Mouse (Mus musculus): ENCODE measurements at regions not wholly inside any gene's neighbourhood (a gene's known extent, or its start where the extent isn't known, plus 50 kb on each side); places are given as distances from the start of the nearest gene placed in this dataset.
A peak's percentile ranks its signal among the peaks of the same experiment; 100 is the strongest.

GRCm38 (mm10) chr7:39896918-39897317, 379.4 kb downstream of the Zfp619 start:
- no peak for TF ChIP-seq CTCF (IDR thresholded peaks at IDR 0.05; ENCODE audit: borderline replicate concordance, extremely low read depth, insufficient read depth, insufficient read length)
- no peak for TF ChIP-seq POLR2A (IDR thresholded peaks at IDR 0.05; ENCODE audit: borderline replicate concordance, extremely low read depth, insufficient read depth, insufficient read length, poor library complexity, severe bottlenecking)
- no peak for DNase-seq (ENCODE audit: low read depth)

GRCm38 (mm10) chr7:39898268-39898667, 380.7 kb downstream of the Zfp619 start:
- peak; percentile 3; the same call in 1 of the 2 replicates for TF ChIP-seq CTCF (IDR thresholded peaks at IDR 0.05; ENCODE audit: borderline replicate concordance, extremely low read depth, insufficient read depth, insufficient read length)
- no peak for TF ChIP-seq POLR2A (IDR thresholded peaks at IDR 0.05; ENCODE audit: borderline replicate concordance, extremely low read depth, insufficient read depth, insufficient read length, poor library complexity, severe bottlenecking)
- DNase-seq (ENCODE audit: low read depth): no peak

- TF ChIP-seq CTCF (IDR thresholded peaks at IDR 0.05; ENCODE audit: borderline replicate concordance, extremely low read depth, insufficient read depth, insufficient read length) (no peak), POLR2A (IDR thresholded peaks at IDR 0.05; ENCODE audit: borderline replicate concordance, extremely low read depth, insufficient read depth, insufficient read length, poor library complexity, severe bottlenecking) (no peak)
- DNase-seq (ENCODE audit: low read depth): no peak
These were observed 416.4 kb downstream of the Zfp619 start for GRCm38 (mm10) chr7:39933946-39934345.

DNA sequence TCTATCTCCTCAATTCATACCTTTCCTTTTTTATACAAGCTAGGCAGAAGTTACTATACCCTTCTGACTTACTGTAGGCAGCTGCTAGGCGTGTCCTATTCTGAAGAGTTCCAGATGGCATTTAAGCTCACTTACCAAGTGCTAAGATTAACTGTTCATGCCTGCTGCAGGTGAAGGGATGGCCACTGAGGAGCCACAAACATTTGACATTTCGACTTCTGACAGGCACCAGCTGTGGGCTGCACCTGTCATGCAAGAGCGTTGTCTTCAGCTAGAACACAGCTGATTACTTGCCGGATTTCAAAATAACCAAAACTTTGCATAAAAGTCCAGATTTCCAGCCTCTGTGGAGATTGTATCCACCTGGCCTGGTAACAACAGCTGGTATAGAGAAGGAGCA, 419.7 kb downstream of the Zfp619 start:
- TF ChIP-seq CTCF (IDR thresholded peaks at IDR 0.05; ENCODE audit: borderline replicate concordance, extremely low read depth, insufficient read depth, insufficient read length) (no peak), POLR2A (IDR thresholded peaks at IDR 0.05; ENCODE audit: borderline replicate concordance, extremely low read depth, insufficient read depth, insufficient read length, poor library complexity, severe bottlenecking) (no peak)
- no peak for DNase-seq (ENCODE audit: low read depth)

DNA sequence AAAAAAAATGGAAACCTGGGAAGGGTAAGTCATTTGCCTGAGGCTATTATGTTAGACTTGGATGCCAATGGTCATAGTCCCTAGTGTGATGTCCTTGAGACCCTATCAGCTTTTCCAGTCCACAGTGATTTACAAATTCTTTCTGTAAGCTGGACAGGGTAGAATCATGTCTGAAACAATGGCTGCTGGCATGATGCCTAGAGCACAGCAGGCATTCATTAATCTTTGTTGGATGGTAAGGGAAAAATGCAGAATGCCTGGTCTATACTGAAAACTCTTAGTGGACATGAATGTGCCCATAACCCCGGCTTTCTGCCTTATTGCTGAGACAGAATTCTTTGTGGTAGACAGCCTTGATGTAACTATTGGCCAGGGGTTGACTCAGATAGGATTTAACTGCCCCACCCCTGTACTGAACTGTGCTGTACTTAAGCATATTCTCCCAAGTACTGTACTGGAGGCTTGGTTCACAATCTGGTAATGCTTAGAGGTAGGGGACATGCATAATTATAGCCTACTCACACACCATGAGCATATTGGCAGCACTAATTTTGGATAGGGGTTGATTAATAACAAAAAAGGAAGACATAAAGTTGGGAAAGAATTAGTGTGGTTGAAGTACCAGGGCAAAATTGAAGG, 424.8 kb downstream of the Zfp619 start:
- TF ChIP-seq POLR2A (IDR thresholded peaks at IDR 0.05; ENCODE audit: borderline replicate concordance, extremely low read depth, insufficient read depth, insufficient read length, poor library complexity, severe bottlenecking): no peak
- TF ChIP-seq CTCF (IDR thresholded peaks at IDR 0.05; ENCODE audit: borderline replicate concordance, extremely low read depth, insufficient read depth, insufficient read length): no peak
- peak; percentile 73 for DNase-seq (ENCODE audit: low read depth)

DNA sequence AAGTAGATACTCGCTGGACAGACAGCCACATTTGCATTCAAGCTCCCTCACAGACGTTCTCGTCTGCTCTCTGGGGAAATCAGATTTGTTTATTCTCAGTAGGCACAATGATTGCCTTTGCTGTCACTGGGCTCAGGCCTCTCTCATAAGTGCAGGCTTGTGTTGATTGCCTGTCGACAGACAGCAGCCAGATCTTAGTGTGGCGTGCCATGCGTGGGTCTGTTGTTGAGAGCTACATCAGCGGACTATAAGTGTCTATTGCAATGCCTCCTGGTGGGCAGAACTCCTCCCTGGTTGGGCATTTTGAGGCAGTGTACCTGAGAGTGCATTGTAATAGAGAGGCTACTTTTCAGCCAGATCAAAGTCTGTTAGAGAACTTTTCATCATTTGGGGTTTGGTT, 436.5 kb downstream of the Zfp619 start:
- no peak for TF ChIP-seq POLR2A (IDR thresholded peaks at IDR 0.05; ENCODE audit: borderline replicate concordance, extremely low read depth, insufficient read depth, insufficient read length, poor library complexity, severe bottlenecking)
- no peak for TF ChIP-seq CTCF (IDR thresholded peaks at IDR 0.05; ENCODE audit: borderline replicate concordance, extremely low read depth, insufficient read depth, insufficient read length)
- DNase-seq (ENCODE audit: low read depth): no peak

DNA sequence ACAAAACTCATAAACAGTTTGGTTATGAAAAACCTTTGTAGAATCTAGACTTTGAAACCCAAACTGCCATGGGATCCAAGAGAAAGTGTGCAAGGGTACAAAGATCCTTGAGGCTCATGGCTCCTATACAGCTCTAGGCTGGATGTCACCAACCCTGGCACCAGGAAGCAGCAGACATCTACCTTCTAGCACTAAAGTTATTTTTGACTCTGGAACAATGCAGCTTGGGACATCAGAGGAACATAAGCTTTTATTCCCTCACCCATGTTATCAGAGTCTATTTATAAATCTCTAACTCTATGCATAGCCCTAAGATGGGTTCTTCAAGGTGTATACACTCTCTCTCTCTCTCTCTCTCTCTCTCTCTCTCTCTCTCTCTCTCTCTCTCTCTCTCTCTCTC, 437.4 kb downstream of the Zfp619 start:
- TF ChIP-seq CTCF (IDR thresholded peaks at IDR 0.05; ENCODE audit: borderline replicate concordance, extremely low read depth, insufficient read depth, insufficient read length): no peak
- no peak for DNase-seq (ENCODE audit: low read depth)

DNA sequence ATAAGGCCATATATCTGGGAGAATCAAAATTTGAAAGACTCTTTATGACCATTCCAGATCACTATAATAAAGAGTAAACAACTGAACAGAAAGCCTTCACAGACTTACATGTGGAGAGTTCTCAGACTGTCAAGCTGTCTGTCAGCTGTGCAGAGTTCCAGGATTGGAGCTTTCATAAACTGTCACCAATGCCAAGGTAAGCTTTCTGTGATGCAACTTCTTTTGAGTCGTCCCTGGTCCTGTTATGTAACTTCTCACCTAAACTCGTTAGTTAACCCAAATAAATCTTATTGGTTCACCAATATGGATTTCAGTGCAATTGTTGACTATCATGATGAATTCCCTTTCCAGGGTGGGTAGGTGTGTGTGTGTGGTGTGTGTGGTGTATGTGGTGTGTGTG, 460.6 kb downstream of the Zfp619 start:
- DNase-seq (ENCODE audit: low read depth): no peak
- TF ChIP-seq CTCF (IDR thresholded peaks at IDR 0.05; ENCODE audit: borderline replicate concordance, extremely low read depth, insufficient read depth, insufficient read length) (no peak), POLR2A (IDR thresholded peaks at IDR 0.05; ENCODE audit: borderline replicate concordance, extremely low read depth, insufficient read depth, insufficient read length, poor library complexity, severe bottlenecking) (no peak)

DNA sequence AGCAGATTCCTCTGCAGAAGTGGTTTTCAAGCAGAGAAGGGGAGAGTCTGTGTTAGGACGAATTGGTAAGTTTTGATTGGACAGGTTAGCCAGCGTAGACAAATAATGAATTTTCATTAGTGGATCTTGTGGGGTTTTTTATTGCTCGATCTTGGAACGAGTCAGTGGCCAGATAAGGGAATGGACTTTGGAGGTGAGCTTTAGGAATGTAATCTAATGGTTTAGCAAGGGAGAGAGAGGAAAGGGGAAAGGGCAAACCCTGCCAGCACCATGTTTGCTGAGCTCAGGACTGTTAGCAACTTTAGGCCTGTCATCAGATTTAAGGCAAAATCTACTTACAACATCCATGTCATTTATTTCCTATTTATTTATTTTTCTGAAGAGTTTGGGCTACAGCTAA, 464.1 kb downstream of the Zfp619 start:
- no peak for DNase-seq (ENCODE audit: low read depth)
- TF ChIP-seq CTCF (IDR thresholded peaks at IDR 0.05; ENCODE audit: borderline replicate concordance, extremely low read depth, insufficient read depth, insufficient read length) (no peak), POLR2A (IDR thresholded peaks at IDR 0.05; ENCODE audit: borderline replicate concordance, extremely low read depth, insufficient read depth, insufficient read length, poor library complexity, severe bottlenecking) (no peak)
